Mouse (Mus musculus) left cerebral cortex, adult 9 months (tissue): ENCODE measurements around the gene Ccnc.

ENCODE experiments used
- DNase-seq, 2 experiments: peaks; one replicate each; pipeline ENCODE4 v3.0.0; 2022; ENCODE audit warnings: low spot score in 2 of 2

Ccnc gene

DNA sequence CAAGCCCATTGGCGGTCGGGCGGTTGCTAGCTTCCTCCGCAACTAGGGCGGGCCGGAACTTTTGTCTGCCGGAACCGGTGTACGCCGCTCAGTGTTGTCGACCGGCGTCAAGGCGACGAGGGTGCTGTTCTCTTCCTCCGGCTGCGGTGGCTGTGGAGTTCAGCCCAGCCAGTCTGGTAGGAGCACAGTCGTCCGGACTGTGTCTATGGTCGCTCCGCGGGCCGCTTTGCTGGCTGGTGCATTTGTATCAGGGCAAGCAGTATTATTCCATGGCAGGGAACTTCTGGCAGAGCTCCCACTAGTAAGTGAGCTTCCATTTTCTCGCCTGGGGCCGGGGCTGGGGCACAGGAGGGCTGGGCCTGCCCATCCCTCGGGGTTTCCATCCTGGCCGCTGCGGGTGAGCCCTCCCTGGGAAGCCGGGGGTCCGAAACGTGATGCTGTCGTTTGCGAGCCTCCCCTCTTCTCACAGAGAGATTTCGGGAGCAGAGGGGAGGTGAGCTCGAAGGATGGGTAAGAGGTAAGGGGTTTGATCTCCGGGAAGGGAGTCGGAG lies at the start of gene Ccnc:
TSS of gene Ccnc (plus strand) at position 87 of the 551 bp plus-strand sequence.
- peak; percentile 64 to 90 for DNase-seq

GRCm38 (mm10) chr4:21678101-21678974 lies 49.2 kb upstream of the Ccnc start:
- no peak for DNase-seq

DNA sequence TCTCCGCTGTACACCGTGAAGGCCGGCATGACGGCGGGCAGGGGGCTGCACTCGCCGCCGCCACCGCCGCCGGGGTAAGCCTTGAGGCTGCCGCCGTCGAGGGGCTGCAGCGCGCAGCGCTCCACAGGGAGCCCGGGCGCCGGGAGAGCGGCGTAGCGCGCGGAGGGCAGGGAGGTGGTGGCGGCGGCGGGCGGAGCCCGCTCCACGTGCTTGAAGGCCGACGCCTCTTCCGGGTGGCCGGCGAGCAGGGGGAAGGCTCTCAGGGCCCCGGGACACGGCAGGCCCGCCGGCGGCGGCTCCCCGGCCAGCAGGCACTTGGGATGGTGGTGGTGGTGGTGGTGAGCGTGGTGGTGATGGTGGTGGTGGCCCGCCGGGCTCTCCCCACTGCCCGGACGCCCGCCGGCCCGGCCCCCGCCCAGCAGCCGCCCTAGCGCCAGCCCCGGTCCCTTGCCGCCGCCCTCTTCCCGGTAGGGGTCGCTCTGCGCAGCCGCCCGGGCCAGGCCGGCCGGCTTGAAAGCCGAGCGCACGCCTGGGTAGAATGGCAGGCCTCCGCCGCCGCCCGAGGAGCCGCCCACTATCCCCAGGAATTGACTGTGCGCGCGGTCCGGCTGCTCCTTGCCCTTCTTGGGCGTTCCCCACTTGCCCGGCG lies 48.4 kb upstream of the Ccnc start:
- DNase-seq, result no peak

GRCm38 (mm10) chr4:21679624-21680480 lies 47.6 kb upstream of the Ccnc start:
- DNase-seq, result no peak

DNA sequence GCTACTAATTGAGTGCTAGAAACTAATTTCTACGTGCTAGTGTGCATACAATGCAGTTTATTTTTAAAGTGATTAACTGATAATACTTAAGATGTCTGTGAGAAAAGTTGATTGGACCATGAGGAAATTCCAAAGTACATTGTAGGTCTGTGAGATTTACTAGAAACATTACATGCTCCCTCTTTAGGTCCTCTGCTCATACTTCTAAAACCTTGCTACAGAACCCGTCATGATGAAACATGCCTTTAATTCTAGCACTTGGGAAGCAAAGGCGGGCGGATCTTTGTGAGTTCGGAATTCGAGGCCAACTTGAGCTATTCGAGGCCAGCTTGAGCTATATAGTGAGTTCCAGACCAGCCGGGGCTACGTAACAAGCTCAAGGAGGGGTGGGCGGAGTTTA lies 46.5 kb upstream of the Ccnc start:
- no peak for DNase-seq

DNA sequence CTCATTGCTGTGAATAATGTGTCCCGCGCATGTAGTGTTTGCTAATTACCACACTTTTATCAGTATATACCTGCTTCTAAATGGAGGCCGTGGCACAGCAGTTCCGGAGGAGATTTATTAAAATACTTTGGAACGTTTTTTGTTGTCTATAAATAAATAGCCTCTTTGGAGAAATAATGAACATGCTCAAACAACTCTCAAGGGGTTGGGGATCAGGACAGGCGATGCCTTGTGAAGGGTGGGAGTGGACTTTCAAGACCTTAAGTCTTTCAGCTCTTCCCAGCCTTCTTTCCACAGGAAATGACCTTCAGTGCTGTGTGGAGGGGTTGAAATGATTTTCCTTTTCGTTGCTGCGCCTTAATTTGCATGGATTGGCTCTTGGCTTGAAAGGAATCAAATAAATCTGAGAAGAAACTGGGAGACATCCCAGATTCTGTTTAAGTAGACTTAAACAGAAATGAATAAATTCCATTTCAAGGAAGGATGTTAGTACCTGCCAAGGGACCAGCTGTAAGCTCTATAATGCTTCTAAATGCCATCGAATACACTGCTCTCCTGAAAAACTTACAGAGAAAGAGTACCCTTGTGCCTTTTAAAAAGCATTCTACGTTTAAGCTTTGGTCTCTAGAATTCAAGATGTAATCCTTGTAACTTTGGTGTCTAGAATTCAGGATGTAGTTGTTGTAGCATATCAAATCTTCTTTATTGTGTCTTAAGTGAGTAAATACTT lies 44.9 kb upstream of the Ccnc start:
- DNase-seq, result no peak

DNA sequence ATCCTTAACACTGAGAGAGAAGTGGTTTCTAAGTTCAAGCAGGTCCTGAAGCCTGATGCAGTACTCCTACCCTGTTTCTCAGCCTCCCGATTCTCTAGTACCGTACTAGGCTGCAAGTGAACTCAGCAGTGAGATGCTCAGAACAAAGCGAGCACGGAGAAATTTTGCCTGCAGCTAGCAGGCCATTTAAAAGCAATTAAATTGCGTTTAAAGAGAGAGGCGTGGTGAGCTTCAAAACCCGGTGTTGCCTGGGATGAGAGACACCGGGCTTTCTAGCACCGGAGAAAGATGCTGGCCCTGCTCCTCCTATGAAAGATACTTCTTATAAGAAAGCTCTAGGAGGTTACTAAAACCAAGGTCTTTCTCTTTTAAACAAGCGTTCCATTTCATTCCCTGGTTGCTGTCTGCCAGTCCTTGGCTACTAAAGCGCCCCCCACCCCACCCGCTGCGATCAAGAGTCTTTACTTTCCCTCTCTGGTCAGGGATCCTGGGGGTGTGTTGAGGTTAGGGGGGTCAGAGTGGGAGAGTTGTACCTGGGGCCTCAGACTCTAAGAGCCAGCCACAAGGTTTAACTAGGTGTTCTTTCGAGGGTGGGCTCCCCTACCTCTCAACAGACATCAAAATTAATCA lies 43.0 kb upstream of the Ccnc start:
- DNase-seq, result no peak

- DNase-seq, result no peak
Observed at GRCm38 (mm10) chr4:21685595-21686091, 41.9 kb upstream of the Ccnc start, which contains the start of gene Prdm13. Gene Prdm13 (minus strand): TSS chr4:21685963.

DNA sequence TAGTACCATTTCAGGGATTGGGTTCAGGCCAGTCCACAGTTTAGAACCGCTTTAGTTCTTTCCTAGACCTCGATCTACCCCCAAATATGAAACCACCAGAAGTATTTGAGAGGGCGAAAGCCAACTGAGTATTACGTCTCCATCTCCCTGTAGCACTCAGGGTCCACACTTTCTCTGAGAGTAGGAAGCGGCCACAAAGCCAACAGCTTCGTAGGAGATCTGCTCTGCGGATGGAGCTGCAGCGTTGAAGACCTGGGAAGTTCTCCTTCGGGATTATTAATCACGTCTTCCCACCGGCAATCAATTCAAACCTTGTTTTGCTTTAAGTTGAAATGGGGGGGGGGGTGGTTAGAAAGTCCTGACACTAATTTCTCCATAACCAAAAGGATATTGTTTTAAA lies 41.1 kb upstream of the Ccnc start:
- no peak for DNase-seq

DNA sequence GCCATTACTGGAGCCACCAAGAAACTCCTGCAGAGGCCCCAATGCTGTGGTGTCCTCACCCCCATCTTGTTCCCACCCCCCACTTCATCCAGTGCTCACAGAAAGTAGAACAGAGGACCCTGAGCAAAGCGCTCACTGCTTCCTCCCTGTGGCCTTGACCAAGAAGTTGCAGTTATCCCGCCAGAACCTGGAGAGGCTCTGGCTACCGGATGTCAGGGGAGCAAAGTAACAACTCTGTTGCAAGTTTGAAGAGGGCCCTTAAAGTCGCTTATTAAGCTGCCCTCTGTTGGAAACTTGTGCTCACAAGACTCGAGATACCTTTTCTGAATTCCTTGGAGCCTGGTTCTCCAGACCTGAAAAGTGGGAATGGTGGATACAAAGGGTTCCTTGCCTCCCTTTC lies 40.6 kb upstream of the Ccnc start:
- no peak for DNase-seq

DNA sequence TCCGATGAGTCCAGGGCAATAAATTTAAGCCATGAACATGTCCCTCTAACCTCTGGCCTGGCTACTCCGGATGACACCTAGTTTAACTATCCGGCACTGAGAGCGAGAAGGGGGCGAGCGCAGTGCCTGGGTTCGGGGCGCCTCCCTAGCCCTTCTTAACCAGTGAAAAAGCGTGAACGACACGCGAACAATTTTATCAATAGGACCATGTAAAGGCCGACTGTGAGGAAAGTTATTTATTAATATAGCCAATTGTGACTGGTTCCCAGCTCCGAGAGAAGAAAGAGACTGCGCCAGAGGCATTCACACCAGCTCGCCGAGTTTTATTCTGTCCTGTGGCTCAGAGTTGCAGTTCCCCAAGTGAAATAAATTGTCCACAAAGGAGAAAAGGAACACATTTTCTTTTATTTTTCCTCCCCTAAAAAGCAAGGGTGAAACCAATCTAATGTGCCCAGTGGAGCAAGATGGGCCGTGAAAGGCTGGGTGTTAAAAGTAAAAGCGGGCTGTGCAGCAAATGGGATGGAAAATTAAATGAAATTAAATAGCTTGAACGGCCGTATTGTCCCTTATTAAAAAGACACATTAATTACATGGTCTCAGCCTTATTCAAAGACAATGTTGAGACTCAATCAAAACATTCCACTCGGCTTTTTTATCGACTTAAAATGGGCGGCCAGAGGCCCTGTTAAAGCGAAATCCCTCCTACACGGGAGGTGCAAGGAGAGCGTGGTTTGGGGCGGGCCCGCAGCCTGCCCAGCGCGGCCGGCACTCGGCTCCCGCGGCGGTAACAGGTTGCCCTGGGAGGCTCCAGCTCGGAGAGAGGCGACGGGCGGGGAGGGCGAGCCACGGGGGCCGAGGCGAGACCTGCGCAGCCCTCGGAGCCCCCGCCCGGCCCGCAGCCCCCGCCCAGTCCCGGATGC lies 39.5 kb upstream of the Ccnc start:
- no peak for DNase-seq

- no peak for DNase-seq
Observed at GRCm38 (mm10) chr4:21688703-21689200, 38.7 kb upstream of the Ccnc start.

DNA sequence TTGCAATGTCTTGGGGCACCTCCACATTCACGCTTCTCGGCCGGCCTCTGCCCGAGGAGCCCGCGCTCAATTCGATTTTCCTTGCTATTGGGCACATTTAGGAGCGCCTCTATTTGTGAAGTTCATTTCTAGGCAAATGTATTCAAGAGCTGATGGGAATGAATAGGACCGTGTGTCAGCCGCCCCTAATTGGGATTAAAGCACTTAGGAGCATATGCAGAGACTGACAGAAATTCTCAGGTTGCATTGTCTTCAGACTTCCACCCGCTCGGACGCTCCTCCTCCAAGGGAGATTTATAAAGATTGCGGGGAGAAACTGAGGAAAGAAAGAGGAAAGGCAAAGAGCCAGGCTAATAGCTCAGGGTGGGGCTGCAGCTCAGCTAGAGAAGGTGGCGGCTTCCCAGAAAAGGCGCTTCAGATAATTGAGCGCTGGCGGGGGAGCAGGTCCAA lies 38.0 kb upstream of the Ccnc start:
- no peak for DNase-seq

GRCm38 (mm10) chr4:21690221-21690620 lies 37.3 kb upstream of the Ccnc start:
- DNase-seq, result no peak

GRCm38 (mm10) chr4:21695638-21696254 lies 31.8 kb upstream of the Ccnc start:
- peak in 1 of 2 experiments; percentile 53 for DNase-seq

DNA sequence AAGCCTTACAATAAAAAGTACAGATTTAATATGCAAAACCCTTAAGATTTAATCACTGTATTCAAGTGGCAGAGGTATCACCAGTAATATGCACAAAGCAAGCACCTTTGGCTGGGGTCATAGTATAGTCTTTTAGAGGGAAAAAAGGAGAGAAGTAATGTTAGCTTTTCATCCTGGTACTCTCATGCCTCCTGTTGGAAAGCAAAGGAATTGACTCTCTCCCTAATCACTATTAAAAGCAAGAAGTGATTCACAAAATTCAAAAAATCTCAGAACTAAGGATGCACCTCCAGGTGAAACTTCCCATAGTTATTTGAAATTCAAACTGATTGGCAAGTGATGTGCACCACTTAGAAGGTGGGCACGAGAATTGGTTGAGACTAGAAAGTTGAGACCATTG lies 22.5 kb upstream of the Ccnc start:
- no peak for DNase-seq

DNA sequence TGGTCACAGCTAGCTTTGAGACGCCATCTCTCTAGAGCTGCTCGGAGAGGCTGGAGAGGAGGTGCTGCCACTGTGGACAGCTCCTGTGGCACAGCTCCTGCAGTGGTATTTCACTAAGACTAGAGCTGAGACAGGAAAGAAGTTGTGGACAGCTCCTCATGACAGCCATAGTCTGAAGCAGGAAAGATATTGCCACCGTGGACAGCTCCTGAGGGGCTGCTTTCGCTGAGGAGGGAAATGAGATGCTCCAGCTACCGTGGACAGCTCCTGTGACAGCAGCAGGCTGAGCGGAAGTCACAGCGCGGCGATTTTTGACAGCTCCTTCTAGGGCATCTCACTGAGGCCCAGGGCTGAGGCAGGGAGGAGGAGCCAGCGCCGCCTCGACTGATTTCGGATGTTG lies 15.4 kb upstream of the Ccnc start:
- DNase-seq, result peak in 1 of 2 experiments; percentile 25

- no peak for DNase-seq
Observed at GRCm38 (mm10) chr4:21722752-21723334, 4.7 kb upstream of the Ccnc start.
